Mouse (Mus musculus) forebrain, embryonic 15.5 days (tissue): ENCODE data around the gene Naip2. TPM values are rescaled to one million over a fixed set of nuclear protein-coding genes. Genes with fewer than 3 reads are reported as not detected.

ENCODE experiments used
- ATAC-seq: fragments of 200-750 bp; cut with Nextera tagmentation; replicated peaks from 2 replicates; pipeline ENCODE4 v1.8.0; 2017; ENCODE audit warnings: mild to moderate bottlenecking, moderate TSS enrichment, moderate library complexity
- H3K27ac ChIP-seq: fragments of 300-500 bp; sonication (generic); replicated peaks from 2 replicates; pipeline ENCODE4 v1.5.1; 2015; ENCODE audit warnings: mild to moderate bottlenecking, inconsistent platforms
- H3K27me3 ChIP-seq: fragments of 300-500 bp; sonication (generic); 2 replicates; pipeline ENCODE4 v1.6.1; 2015; ENCODE audit warnings: inconsistent platforms
- H3K36me3 ChIP-seq: fragments of 300-500 bp; sonication (generic); 2 replicates; pipeline ENCODE4 v1.6.1; 2015; ENCODE audit warnings: mild to moderate bottlenecking, inconsistent platforms
- H3K4me1 ChIP-seq: fragments of 300-500 bp; sonication (generic); 2 replicates; pipeline ENCODE4 v1.6.1; 2015; ENCODE audit warnings: inconsistent platforms
- H3K4me2 ChIP-seq: fragments of 300-500 bp; sonication (generic); replicated peaks from 2 replicates; pipeline ENCODE4 v1.6.1; 2015; ENCODE audit warnings: mild to moderate bottlenecking, inconsistent platforms
- H3K4me3 ChIP-seq: fragments of 300-500 bp; sonication (generic); 2 replicates; pipeline ENCODE4 v1.5.1; 2015; ENCODE audit warnings: mild to moderate bottlenecking, inconsistent platforms
- H3K9ac ChIP-seq: fragments of 300-500 bp; sonication (generic); replicated peaks from 2 replicates; pipeline ENCODE4 v1.6.1; 2015; ENCODE audit warnings: mild to moderate bottlenecking, inconsistent platforms
- H3K9me3 ChIP-seq: fragments of 300-500 bp; sonication (generic); 2 replicates; pipeline ENCODE4 v1.6.1; 2016; ENCODE audit warnings: inconsistent platforms
- WGBS: fragments of 180-500 bp; shearing (Covaris S2); methylation state at CpG from one replicate; pipeline ENCODE4 v1.1.7; 2015; ENCODE audit warnings: mixed read lengths; 5-methylcytosine and 5-hydroxymethylcytosine counted together
- polyA plus RNA-seq: library from polyadenylated mRNA; unstranded; fragments of >200 nt; fragmentation: Nextera tagmentation; extraction: Ambion mirVana; gene quantifications from 2 replicates; pipeline ENCODE4 v1.2.1, GENCODE M21; 2015

Gene Naip2
- polyA plus RNA-seq, 1 experiment from 2014 or later = 0.05 TPM

GRCm38 (mm10) chr13:100103052-100103658 is 98.7 kb downstream of the Naip2 start:
- peak overlapping the region; percentile 72 for H3K27ac ChIP-seq
- H3K9ac ChIP-seq = peak overlapping the region; percentile 83
- peaks cover 26% of the 10 kb centered on the region for H3K4me1 ChIP-seq
- H3K4me2 ChIP-seq = peak overlapping the region; percentile 61
- H3K27me3 ChIP-seq = no peaks in the 10 kb centered on the region
- peak overlapping the region; percentile 81 for H3K4me3 ChIP-seq
- peak; percentile 1; the same call in 1 of the 2 replicates for ATAC-seq
- no peaks in the 10 kb centered on the region for H3K9me3 ChIP-seq
- WGBS = 6% methylated on average over 15 of the region's 15 CpGs
- peaks cover 5% of the 10 kb centered on the region; the same call in 1 of the 2 replicates for H3K36me3 ChIP-seq

GRCm38 (mm10) chr13:100098808-100099207 is 103.1 kb downstream of the Naip2 start:
- no peaks in the 10 kb centered on the region for H3K9me3 ChIP-seq
- H3K36me3 ChIP-seq = peaks cover 44% of the 10 kb centered on the region
- peaks cover 16% of the 10 kb centered on the region for H3K4me1 ChIP-seq
- no peak overlapping the region for H3K27ac ChIP-seq
- 91% methylated on average over 6 of the region's 6 CpGs for WGBS
- no peak for ATAC-seq
- no peak overlapping the region for H3K4me3 ChIP-seq
- H3K27me3 ChIP-seq = no peaks in the 10 kb centered on the region
- no peak overlapping the region for H3K4me2 ChIP-seq
- no peak overlapping the region for H3K9ac ChIP-seq

Other genes with a start within 250 kb of the Naip2 start
- 32.1 and 38.6 TPM in 2 replicates for gene Mccc2, start 186.5 kb downstream of the Naip2 start, polyA plus RNA-seq
- gene Bdp1, start 98.0 kb downstream of the Naip2 start, polyA plus RNA-seq = 33.9 and 34.6 TPM in 2 replicates
- 391 and 397 TPM in 2 replicates for gene Serf1, start 94.1 kb downstream of the Naip2 start, polyA plus RNA-seq
- gene Smn1, start 77.2 kb downstream of the Naip2 start, polyA plus RNA-seq = 44.6 and 47.8 TPM in 2 replicates
- gene Naip5, start 44.2 kb upstream of the Naip2 start, polyA plus RNA-seq = 0.08 and 0.09 TPM in 2 replicates
- gene Naip6, start 115.6 kb upstream of the Naip2 start, polyA plus RNA-seq = 0.05 TPM in 2 replicates